Mouse (Mus musculus): ENCODE measurements around the gene Ttk.
A peak's percentile ranks its signal among the peaks of the same experiment; 100 is the strongest.

The Ttk gene

GRCm38 (mm10) chr9:83833811-83834747 lies at the start of gene Ttk:
Gene Ttk (plus strand): TSS chr9:83834689.
- DNase-seq = peak; percentile 89 to 90

GRCm38 (mm10) chr9:83785501-83785900 lies 49.0 kb upstream of the Ttk start:
- DNase-seq = no peak

- DNase-seq = no peak
These were observed 45.2 kb upstream of the Ttk start for GRCm38 (mm10) chr9:83789326-83789725.

- no peak for DNase-seq
These were observed 37.6 kb upstream of the Ttk start for GRCm38 (mm10) chr9:83796875-83797274.

GRCm38 (mm10) chr9:83797898-83798297 lies 36.6 kb upstream of the Ttk start:
- DNase-seq = no peak

GRCm38 (mm10) chr9:83804341-83804740 lies 30.1 kb upstream of the Ttk start:
- DNase-seq = no peak

GRCm38 (mm10) chr9:83805164-83805976 lies 29.1 kb upstream of the Ttk start:
- DNase-seq = no peak

GRCm38 (mm10) chr9:83805977-83806815 lies 28.3 kb upstream of the Ttk start, which contains the start of gene Elovl4:
Gene Elovl4 (minus strand): TSS chr9:83806277.
- DNase-seq = peak; percentile 19 to 27

GRCm38 (mm10) chr9:83807562-83807961 lies 26.9 kb upstream of the Ttk start:
- peak in 1 of 2 experiments; percentile 35 for DNase-seq

GRCm38 (mm10) chr9:83819188-83819587 lies 15.3 kb upstream of the Ttk start:
- no peak for DNase-seq

- no peak for DNase-seq
These were observed 13.5 kb upstream of the Ttk start for GRCm38 (mm10) chr9:83820976-83821375.

- no peak for DNase-seq
These were observed 11.6 kb upstream of the Ttk start for GRCm38 (mm10) chr9:83822925-83823324.

GRCm38 (mm10) chr9:83829896-83830295 lies 4.6 kb upstream of the Ttk start:
- no peak for DNase-seq

GRCm38 (mm10) chr9:83831152-83831551 lies 3.3 kb upstream of the Ttk start:
- DNase-seq = no peak

GRCm38 (mm10) chr9:83834748-83835313 lies 342 bp downstream of the Ttk start:
- DNase-seq = no peak

GRCm38 (mm10) chr9:83852464-83852863 lies 18.0 kb downstream of the Ttk start:
- DNase-seq = no peak

GRCm38 (mm10) chr9:83865165-83865564 lies 30.7 kb downstream of the Ttk start:
- DNase-seq = no peak

- DNase-seq = peak in 1 of 2 experiments; percentile 1
These were observed 47.7 kb downstream of the Ttk start for GRCm38 (mm10) chr9:83882191-83882590.

- no peak for DNase-seq
These were observed 51.7 kb downstream of the Ttk start for GRCm38 (mm10) chr9:83886149-83886548.

- no peak for DNase-seq
These were observed 53.7 kb downstream of the Ttk start for GRCm38 (mm10) chr9:83888214-83888613.

GRCm38 (mm10) chr9:83893073-83893472 lies 58.6 kb downstream of the Ttk start:
- DNase-seq = no peak

GRCm38 (mm10) chr9:83893767-83894330 lies 59.4 kb downstream of the Ttk start:
- DNase-seq = peak in 1 of 2 experiments; percentile 4

All from lung, adult 18-20 months (tissue).